ENCODE assay signal across 16 mouse cellular contexts in genomic region chr13:57361286-57361685, GRCm38 (mm10).
"Had no signal": no experiment of that assay in that cellular context is flagged by ENCODE, and none has a peak within 500 bp of the region (broad histone marks: within the 10 kb centered on the region; RNA-seq: fewer than 3 reads in every experiment).

No protein-coding gene starts in this region.

- H3K4me3 ChIP-seq: neural tube, embryonic 13.5 days; neural tube, embryonic 15.5 days; stomach, embryonic 15.5 days had no signal

- H3K27ac ChIP-seq: neural tube, embryonic 13.5 days; neural tube, embryonic 15.5 days; stomach, embryonic 15.5 days; stomach, postnatal 0 days had no signal

- H3K9ac ChIP-seq: neural tube, embryonic 13.5 days; neural tube, embryonic 15.5 days; stomach, embryonic 15.5 days had no signal

- DNase-seq: retina, postnatal 1 day; right cerebral cortex, adult 18-20 months; right cerebral cortex, postnatal 14 days; right cerebral cortex, postnatal 25 days; right cerebral cortex, postnatal 4 days; spleen, adult 18-20 months; thymus, adult 18-20 months; thymus, adult 2 months; thymus, postnatal 14 days; thymus, postnatal 25 days; thymus, postnatal 36 days; thymus, postnatal 4 days had no signal

- H3K4me2 ChIP-seq: neural tube, embryonic 13.5 days; neural tube, embryonic 15.5 days; stomach, embryonic 15.5 days had no signal

- H3K36me3 ChIP-seq: neural tube, embryonic 13.5 days; neural tube, embryonic 15.5 days; stomach, embryonic 15.5 days had no signal

- H3K9me3 ChIP-seq: neural tube, embryonic 13.5 days; neural tube, embryonic 15.5 days; stomach, embryonic 15.5 days had no signal

- H3K4me1 ChIP-seq: neural tube, embryonic 15.5 days; stomach, embryonic 15.5 days had no signal

- H3K27me3 ChIP-seq: neural tube, embryonic 13.5 days; neural tube, embryonic 15.5 days; stomach, embryonic 15.5 days had no signal
